Mouse (Mus musculus): Measurements from ENCODE around the gene Pphln1. TPM values are rescaled to one million over a fixed set of nuclear protein-coding genes. Genes with fewer than 3 reads are reported as not detected.
"Not testable (repeated sequence)": the region's sequence is repeated elsewhere in the genome, so short reads cannot be mapped to it uniquely, and the experiment has no call there.

Gene Pphln1
- total RNA-seq (2014; fragmentation: Nextera tagmentation): 96.4 and 114 TPM in 2 replicates
- total RNA-seq (2017): 27.8 and 34.3 TPM in 2 replicates
- polyA plus RNA-seq (2012): 10.0 and 11.4 TPM in 2 replicates

- Histone ChIP-seq H3K36me3 (replicated peaks) (peaks cover 53% of the 10 kb centered on the region), H3K4me1 (ENCODE audit: insufficient read depth, low read depth, low read length) (peaks cover 40% of the 10 kb centered on the region), H3K9me3 (replicated peaks) (no peaks in the 10 kb centered on the region), H3K4me3 (ENCODE audit: low read depth, low read length) (peak within 1 kb of the TSS; percentile 82), H3K27me3 (ENCODE audit: insufficient read depth, low read length) (no peaks in the 10 kb centered on the region)
- TF ChIP-seq TAL1 (conservative IDR thresholded peaks at IDR 0.05; ENCODE audit: low read depth, low read length) (no peak), CTCF (IDR thresholded peaks at IDR 0.05; ENCODE audit: low read depth, low read length) (no peak), GATA1 (IDR thresholded peaks at IDR 0.05; ENCODE audit: borderline replicate concordance, low read length) (no peak), GATA2 (IDR thresholded peaks at IDR 0.05; ENCODE audit: borderline replicate concordance, low read depth, low read length) (no peak)
- DNase-seq (ENCODE audit: low spot score): peak; percentile 88
- peak; percentile 42 for ATAC-seq (ENCODE audit: extremely low read depth, insufficient number of reproducible peaks, low FRiP score, poor library complexity, severe bottlenecking)
Measured at GRCm38 (mm10) chr15:93397826-93398698, at the start of gene Pphln1, which contains the start of gene Zcrb1. Gene Pphln1, plus strand, starts transcription at chr15:93398350. Gene Zcrb1, minus strand, starts transcription at chr15:93398334.

GRCm38 (mm10) chr15:93358346-93359095 lies 39.6 kb upstream of the Pphln1 start:
- no peak for ATAC-seq (ENCODE audit: extremely low read depth, insufficient number of reproducible peaks, low FRiP score, poor library complexity, severe bottlenecking)
- TF ChIP-seq CTCF (IDR thresholded peaks at IDR 0.05; ENCODE audit: low read depth, low read length): no peak
- no peak for TF ChIP-seq GATA1 (IDR thresholded peaks at IDR 0.05; ENCODE audit: borderline replicate concordance, low read length)
- TF ChIP-seq TAL1 (conservative IDR thresholded peaks at IDR 0.05; ENCODE audit: low read depth, low read length): no peak
- no peak for TF ChIP-seq POLR2AphosphoS5 (IDR thresholded peaks at IDR 0.05; ENCODE audit: insufficient replicate concordance, low read depth, low read length)
- TF ChIP-seq GATA2 (IDR thresholded peaks at IDR 0.05; ENCODE audit: borderline replicate concordance, low read depth, low read length): no peak

GRCm38 (mm10) chr15:93365561-93365960 lies 32.6 kb upstream of the Pphln1 start:
- DNase-seq (ENCODE audit: low spot score): no peak
- no peak overlapping the region for H3K4me3 ChIP-seq (ENCODE audit: low read depth, low read length)

More at GRCm38 (mm10) chr15:93358346-93359095, 39.6 kb upstream of the Pphln1 start:
- no peak for DNase-seq (ENCODE audit: low spot score)
- Histone ChIP-seq H3K4me3 (ENCODE audit: low read depth, low read length) (no peak overlapping the region), H3K9me3 (replicated peaks) (0 out of 2 replicates have a peak, but pooled peaks cover 2% of the 10 kb centered on the region), H3K4me1 (ENCODE audit: insufficient read depth, low read depth, low read length) (no peaks in the 10 kb centered on the region), H3K27me3 (ENCODE audit: insufficient read depth, low read length) (no peaks in the 10 kb centered on the region), H3K36me3 (replicated peaks) (no peaks in the 10 kb centered on the region)

GRCm38 (mm10) chr15:93368558-93368957 lies 29.6 kb upstream of the Pphln1 start:
- Histone ChIP-seq H3K36me3 (replicated peaks) (no peaks in the 10 kb centered on the region), H3K9me3 (replicated peaks) (no peaks in the 10 kb centered on the region), H3K4me1 (ENCODE audit: insufficient read depth, low read depth, low read length) (no peaks in the 10 kb centered on the region), H3K4me3 (ENCODE audit: low read depth, low read length) (no peak overlapping the region), H3K27me3 (ENCODE audit: insufficient read depth, low read length) (peaks cover 3% of the 10 kb centered on the region; the same call in 1 of the 2 replicates)
- DNase-seq (ENCODE audit: low spot score): no peak
- ATAC-seq (ENCODE audit: extremely low read depth, insufficient number of reproducible peaks, low FRiP score, poor library complexity, severe bottlenecking): no peak
- no peak for TF ChIP-seq GATA2 (IDR thresholded peaks at IDR 0.05; ENCODE audit: borderline replicate concordance, low read depth, low read length)
- TF ChIP-seq CTCF (IDR thresholded peaks at IDR 0.05; ENCODE audit: low read depth, low read length): no peak
- TF ChIP-seq TAL1 (conservative IDR thresholded peaks at IDR 0.05; ENCODE audit: low read depth, low read length): no peak
- TF ChIP-seq GATA1 (IDR thresholded peaks at IDR 0.05; ENCODE audit: borderline replicate concordance, low read length): no peak
- no peak for TF ChIP-seq POLR2AphosphoS5 (IDR thresholded peaks at IDR 0.05; ENCODE audit: insufficient replicate concordance, low read depth, low read length)

More at GRCm38 (mm10) chr15:93365561-93365960, 32.6 kb upstream of the Pphln1 start:
- H3K27me3 ChIP-seq (ENCODE audit: insufficient read depth, low read length): peaks cover 3% of the 10 kb centered on the region; the same call in 1 of the 2 replicates
- H3K36me3 ChIP-seq (replicated peaks): no peaks in the 10 kb centered on the region
- no peaks in the 10 kb centered on the region for H3K4me1 ChIP-seq (ENCODE audit: insufficient read depth, low read depth, low read length)
- H3K9me3 ChIP-seq (replicated peaks): no peaks in the 10 kb centered on the region
- no peak for ATAC-seq (ENCODE audit: extremely low read depth, insufficient number of reproducible peaks, low FRiP score, poor library complexity, severe bottlenecking)
- no peak for TF ChIP-seq CTCF (IDR thresholded peaks at IDR 0.05; ENCODE audit: low read depth, low read length)
- TF ChIP-seq GATA2 (IDR thresholded peaks at IDR 0.05; ENCODE audit: borderline replicate concordance, low read depth, low read length): no peak
- TF ChIP-seq POLR2AphosphoS5 (IDR thresholded peaks at IDR 0.05; ENCODE audit: insufficient replicate concordance, low read depth, low read length): no peak
- no peak for TF ChIP-seq TAL1 (conservative IDR thresholded peaks at IDR 0.05; ENCODE audit: low read depth, low read length)
- TF ChIP-seq GATA1 (IDR thresholded peaks at IDR 0.05; ENCODE audit: borderline replicate concordance, low read length): no peak

- no peak for TF ChIP-seq GATA1 (IDR thresholded peaks at IDR 0.05; ENCODE audit: borderline replicate concordance, low read length)
- H3K4me3 ChIP-seq (ENCODE audit: low read depth, low read length): no peak overlapping the region
Measured at GRCm38 (mm10) chr15:93371838-93372237, 26.3 kb upstream of the Pphln1 start.

GRCm38 (mm10) chr15:93372525-93373119 lies 25.5 kb upstream of the Pphln1 start:
- not testable (repeated sequence) for ATAC-seq (ENCODE audit: extremely low read depth, insufficient number of reproducible peaks, low FRiP score, poor library complexity, severe bottlenecking)

More at GRCm38 (mm10) chr15:93371838-93372237, 26.3 kb upstream of the Pphln1 start:
- no peaks in the 10 kb centered on the region for H3K9me3 ChIP-seq (replicated peaks)
- ATAC-seq (ENCODE audit: extremely low read depth, insufficient number of reproducible peaks, low FRiP score, poor library complexity, severe bottlenecking) (no peak), DNase-seq (ENCODE audit: low spot score) (no peak)
- H3K27me3 ChIP-seq (ENCODE audit: insufficient read depth, low read length): no peaks in the 10 kb centered on the region; the same call in 1 of the 2 replicates
- H3K4me1 ChIP-seq (ENCODE audit: insufficient read depth, low read depth, low read length): no peaks in the 10 kb centered on the region
- H3K36me3 ChIP-seq (replicated peaks): no peaks in the 10 kb centered on the region

More at GRCm38 (mm10) chr15:93372525-93373119, 25.5 kb upstream of the Pphln1 start:
- not testable (repeated sequence) for H3K4me3 ChIP-seq (ENCODE audit: low read depth, low read length); H3K4me1 ChIP-seq (ENCODE audit: insufficient read depth, low read depth, low read length); DNase-seq (ENCODE audit: low spot score); H3K27me3 ChIP-seq (ENCODE audit: insufficient read depth, low read length); H3K36me3 ChIP-seq (replicated peaks); H3K9me3 ChIP-seq (replicated peaks)

Measured in G1E (cell line).